Mouse (Mus musculus) ES-E14 (cell line): ENCODE results near the gene Adgre5.

Experiments used
- CHD2 ChIP-seq: IDR thresholded peaks from 2 replicates; pipeline ENCODE4 v1.6.1; 2014; ENCODE audit warnings: mild to moderate bottlenecking, low read depth, low read length, inconsistent platforms
- HCFC1 ChIP-seq: IDR thresholded peaks from 2 replicates; pipeline ENCODE4 v1.6.1; 2012; ENCODE audit warnings: low read length, inconsistent platforms, borderline replicate concordance; ENCODE audit not compliant: insufficient read depth

DNA sequence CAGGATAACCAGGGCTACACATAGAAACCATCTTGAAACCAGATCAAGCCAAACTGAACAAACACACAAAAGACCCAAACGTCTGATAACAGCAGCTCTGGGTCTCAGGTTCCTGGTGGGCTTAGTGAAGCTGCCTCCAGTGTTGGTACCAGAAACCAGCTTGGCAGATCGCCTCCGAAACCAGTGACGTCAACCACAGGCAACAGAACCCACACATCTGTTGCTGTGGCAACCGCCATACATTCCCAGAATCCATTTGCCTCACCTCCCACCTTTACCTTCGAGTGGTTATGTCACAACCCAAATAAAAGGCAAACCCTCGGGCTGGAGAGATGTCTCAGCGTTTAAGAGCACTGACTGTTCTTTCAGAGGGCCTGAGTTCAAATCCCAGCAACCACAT lies 33.6 kb downstream of the Adgre5 start:
- no peak for TF ChIP-seq HCFC1
- TF ChIP-seq CHD2 = no peak
